Mouse (Mus musculus): ENCODE results near the gene Slc9a7. TPM values are rescaled to one million over a fixed set of nuclear protein-coding genes. Genes with fewer than 3 reads are reported as not detected.

The Slc9a7 gene
- polyA plus RNA-seq, 1 experiment from 2014 or later = 2.7 TPM

GRCm38 (mm10) chrX:20117717-20118116 lies 173.9 kb downstream of the Slc9a7 start:
- no peaks in the 10 kb centered on the region for H3K4me1 ChIP-seq (ENCODE audit: control insufficient read depth, insufficient read depth, low read length)
- 76% methylated on average over 2 of the region's 2 CpGs for WGBS
- ATAC-seq (no peak), DNase-seq (ENCODE audit: low spot score) (no peak)
- no peak overlapping the region for H3K9ac ChIP-seq (ENCODE audit: low read length)
- no peak overlapping the region for H3K27ac ChIP-seq (ENCODE audit: low read depth, low read length)
- H3K36me3 ChIP-seq (ENCODE audit: control insufficient read depth, insufficient read depth, low read length) = no peaks in the 10 kb centered on the region
- H3K9me3 ChIP-seq (replicated peaks; ENCODE audit: control insufficient read depth, low read length) = no peaks in the 10 kb centered on the region
- H3K4me3 ChIP-seq (ENCODE audit: low read depth, low read length) = no peak overlapping the region
- H3K4me2 ChIP-seq (ENCODE audit: low read length) = no peak overlapping the region
- H3K27me3 ChIP-seq (replicated peaks; ENCODE audit: control insufficient read depth, insufficient read depth, low read length) = no peaks in the 10 kb centered on the region

GRCm38 (mm10) chrX:20070196-20070595 lies 221.4 kb downstream of the Slc9a7 start:
- Histone ChIP-seq H3K4me3 (ENCODE audit: low read depth, low read length) (no peak overlapping the region), H3K36me3 (ENCODE audit: control insufficient read depth, insufficient read depth, low read length) (no peaks in the 10 kb centered on the region)
- 59% methylated on average over 4 of the region's 4 CpGs for WGBS

GRCm38 (mm10) chrX:20066636-20067035 lies 225.0 kb downstream of the Slc9a7 start:
- H3K4me1 ChIP-seq (ENCODE audit: control insufficient read depth, insufficient read depth, low read length) = no peaks in the 10 kb centered on the region
- no peak for DNase-seq (ENCODE audit: low spot score)
- no peak overlapping the region for H3K4me2 ChIP-seq (ENCODE audit: low read length)
- no peak for ATAC-seq
- no peak overlapping the region for H3K9ac ChIP-seq (ENCODE audit: low read length)
- H3K9me3 ChIP-seq (replicated peaks; ENCODE audit: control insufficient read depth, low read length) = no peaks in the 10 kb centered on the region
- H3K27ac ChIP-seq (ENCODE audit: low read depth, low read length) = no peak overlapping the region
- no peaks in the 10 kb centered on the region for H3K36me3 ChIP-seq (ENCODE audit: control insufficient read depth, insufficient read depth, low read length)
- no peaks in the 10 kb centered on the region for H3K27me3 ChIP-seq (replicated peaks; ENCODE audit: control insufficient read depth, insufficient read depth, low read length)
- H3K4me3 ChIP-seq (ENCODE audit: low read depth, low read length) = no peak overlapping the region

More at GRCm38 (mm10) chrX:20070196-20070595, 221.4 kb downstream of the Slc9a7 start:
- Histone ChIP-seq H3K9ac (ENCODE audit: low read length) (no peak overlapping the region), H3K9me3 (replicated peaks; ENCODE audit: control insufficient read depth, low read length) (no peaks in the 10 kb centered on the region), H3K4me1 (ENCODE audit: control insufficient read depth, insufficient read depth, low read length) (no peaks in the 10 kb centered on the region), H3K27me3 (replicated peaks; ENCODE audit: control insufficient read depth, insufficient read depth, low read length) (no peaks in the 10 kb centered on the region), H3K4me2 (ENCODE audit: low read length) (no peak overlapping the region), H3K27ac (ENCODE audit: low read depth, low read length) (no peak overlapping the region)
- no peak for ATAC-seq
- no peak for DNase-seq (ENCODE audit: low spot score)

- Histone ChIP-seq H3K27ac (ENCODE audit: low read depth, low read length) (no peak overlapping the region), H3K4me1 (ENCODE audit: control insufficient read depth, insufficient read depth, low read length) (no peaks in the 10 kb centered on the region), H3K4me3 (ENCODE audit: low read depth, low read length) (no peak overlapping the region), H3K4me2 (ENCODE audit: low read length) (no peak overlapping the region), H3K9ac (ENCODE audit: low read length) (no peak overlapping the region), H3K27me3 (replicated peaks; ENCODE audit: control insufficient read depth, insufficient read depth, low read length) (no peaks in the 10 kb centered on the region), H3K36me3 (ENCODE audit: control insufficient read depth, insufficient read depth, low read length) (no peaks in the 10 kb centered on the region), H3K9me3 (replicated peaks; ENCODE audit: control insufficient read depth, low read length) (no peaks in the 10 kb centered on the region)
- 71% methylated on average over 3 of the region's 3 CpGs for WGBS
- ATAC-seq (no peak), DNase-seq (ENCODE audit: low spot score) (no peak)
Observed at GRCm38 (mm10) chrX:20061764-20062480, 229.7 kb downstream of the Slc9a7 start.

GRCm38 (mm10) chrX:20060769-20061315 lies 230.8 kb downstream of the Slc9a7 start:
- Histone ChIP-seq H3K27me3 (replicated peaks; ENCODE audit: control insufficient read depth, insufficient read depth, low read length) (no peaks in the 10 kb centered on the region), H3K4me2 (ENCODE audit: low read length) (peak overlapping the region; percentile 62), H3K9ac (ENCODE audit: low read length) (peak overlapping the region; percentile 37; the same call in 1 of the 2 replicates), H3K27ac (ENCODE audit: low read depth, low read length) (no peak overlapping the region), H3K4me1 (ENCODE audit: control insufficient read depth, insufficient read depth, low read length) (no peaks in the 10 kb centered on the region), H3K4me3 (ENCODE audit: low read depth, low read length) (peak overlapping the region; percentile 42), H3K9me3 (replicated peaks; ENCODE audit: control insufficient read depth, low read length) (no peaks in the 10 kb centered on the region), H3K36me3 (ENCODE audit: control insufficient read depth, insufficient read depth, low read length) (no peaks in the 10 kb centered on the region)
- ATAC-seq = peak; percentile 12; the same call in 1 of the 2 replicates
- peak; percentile 2 for DNase-seq (ENCODE audit: low spot score)
- WGBS = 39% methylated on average over 47 of the region's 47 CpGs

GRCm38 (mm10) chrX:20060096-20060768 lies 231.4 kb downstream of the Slc9a7 start:
- ATAC-seq (peak; percentile 74), DNase-seq (ENCODE audit: low spot score) (peak; percentile 43)
- H3K36me3 ChIP-seq (ENCODE audit: control insufficient read depth, insufficient read depth, low read length) = no peaks in the 10 kb centered on the region
- no peaks in the 10 kb centered on the region for H3K9me3 ChIP-seq (replicated peaks; ENCODE audit: control insufficient read depth, low read length)
- H3K9ac ChIP-seq (ENCODE audit: low read length) = peak overlapping the region; percentile 37; the same call in 1 of the 2 replicates
- peak overlapping the region; percentile 62 for H3K4me2 ChIP-seq (ENCODE audit: low read length)
- no peaks in the 10 kb centered on the region for H3K27me3 ChIP-seq (replicated peaks; ENCODE audit: control insufficient read depth, insufficient read depth, low read length)
- 36% methylated on average over 65 of the region's 65 CpGs for WGBS
- peak overlapping the region; percentile 42 for H3K4me3 ChIP-seq (ENCODE audit: low read depth, low read length)
- no peaks in the 10 kb centered on the region for H3K4me1 ChIP-seq (ENCODE audit: control insufficient read depth, insufficient read depth, low read length)
- H3K27ac ChIP-seq (ENCODE audit: low read depth, low read length) = no peak overlapping the region

- no peaks in the 10 kb centered on the region for H3K9me3 ChIP-seq (replicated peaks; ENCODE audit: control insufficient read depth, low read length)
- DNase-seq (ENCODE audit: low spot score) (peak; percentile 66), ATAC-seq (peak; percentile 92)
- peak within 1 kb of the TSS; percentile 37; the same call in 1 of the 2 replicates for H3K9ac ChIP-seq (ENCODE audit: low read length)
- no peak within 1 kb of the TSS for H3K27ac ChIP-seq (ENCODE audit: low read depth, low read length)
- 40% methylated on average over 40 of the region's 40 CpGs for WGBS
- H3K27me3 ChIP-seq (replicated peaks; ENCODE audit: control insufficient read depth, insufficient read depth, low read length) = no peaks in the 10 kb centered on the region
- H3K36me3 ChIP-seq (ENCODE audit: control insufficient read depth, insufficient read depth, low read length) = no peaks in the 10 kb centered on the region
- H3K4me1 ChIP-seq (ENCODE audit: control insufficient read depth, insufficient read depth, low read length) = no peaks in the 10 kb centered on the region
- peak within 1 kb of the TSS; percentile 62 for H3K4me2 ChIP-seq (ENCODE audit: low read length)
- peak within 1 kb of the TSS; percentile 42 for H3K4me3 ChIP-seq (ENCODE audit: low read depth, low read length)
Observed at GRCm38 (mm10) chrX:20059381-20059971, 232.1 kb downstream of the Slc9a7 start, which contains the start of gene Chst7. Gene Chst7 (plus strand): TSS chrX:20059560.

All from forebrain, embryonic 14.5 days (tissue).